Mouse (Mus musculus) gastrocnemius, adult 18-20 months (tissue): ENCODE data around the gene Dpy19l1. TPM values are rescaled to one million over a fixed set of nuclear protein-coding genes. Genes with fewer than 3 reads are reported as not detected.

Experiments used
- total RNA-seq, 2 experiments: library from RNA; stranded (reverse); gene quantifications; 2 replicates each; pipeline ENCODE4 v1.2.3; 2021

Dpy19l1 gene
- total RNA-seq, 2 experiments from 2014 or later, result 2.9 to 3.4 TPM

Other genes starting within 250 kb of the Dpy19l1 start
- gene Cypt4, start 122.1 kb upstream of the Dpy19l1 start, total RNA-seq, result not detected
- gene Dpy19l2, start 193.2 kb upstream of the Dpy19l1 start, total RNA-seq, result not detected